Mouse (Mus musculus) fibroblast of lung, adult 2 months (primary cell): ENCODE measurements around the gene Prdm1.

Experiments used
- DNase-seq: peaks from one replicate; pipeline ENCODE4 v3.0.0-alpha.2; 2011; ENCODE audit warnings: low read depth

Gene Prdm1

DNA sequence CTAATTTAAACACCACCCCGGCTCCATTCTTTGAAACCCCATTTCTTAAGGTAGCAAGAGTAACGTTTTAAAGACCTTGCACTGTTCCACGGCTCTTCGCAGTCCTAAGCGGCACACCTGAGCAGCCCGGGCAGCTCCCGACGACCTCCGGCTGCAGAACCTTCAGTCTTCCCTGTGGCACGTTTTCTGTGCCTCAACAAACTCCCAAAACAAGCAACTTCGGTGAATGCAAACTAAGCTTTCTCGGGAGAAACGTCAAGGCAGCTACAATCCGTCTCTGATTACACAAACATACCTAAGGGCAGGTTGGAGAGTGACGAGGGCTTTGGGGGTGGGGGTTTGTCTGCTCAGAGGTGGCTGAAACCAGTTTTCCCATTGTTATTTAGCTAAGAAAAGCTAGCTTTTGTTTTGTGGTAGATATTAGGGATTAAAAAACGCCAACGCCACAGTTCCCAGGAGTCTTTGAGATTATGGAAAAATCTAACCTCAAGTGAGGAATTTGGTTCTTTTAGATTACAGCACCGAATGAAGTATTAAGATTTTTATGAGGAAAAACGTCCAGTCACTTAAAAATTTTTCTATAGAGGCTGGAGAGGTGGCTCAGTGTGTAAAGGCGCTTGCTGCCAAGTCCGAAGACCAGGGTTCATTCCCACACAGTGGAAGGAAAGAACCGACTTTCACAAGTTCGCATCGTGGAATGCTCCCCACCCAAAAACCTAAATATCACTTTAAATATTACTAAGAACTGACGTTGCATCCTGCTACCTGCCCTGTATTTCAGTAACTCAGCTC is at the start of gene Prdm1:
TSS of gene Prdm1 (minus strand) at position 211 of the 792 bp plus-strand sequence.
- no peak for DNase-seq

DNA sequence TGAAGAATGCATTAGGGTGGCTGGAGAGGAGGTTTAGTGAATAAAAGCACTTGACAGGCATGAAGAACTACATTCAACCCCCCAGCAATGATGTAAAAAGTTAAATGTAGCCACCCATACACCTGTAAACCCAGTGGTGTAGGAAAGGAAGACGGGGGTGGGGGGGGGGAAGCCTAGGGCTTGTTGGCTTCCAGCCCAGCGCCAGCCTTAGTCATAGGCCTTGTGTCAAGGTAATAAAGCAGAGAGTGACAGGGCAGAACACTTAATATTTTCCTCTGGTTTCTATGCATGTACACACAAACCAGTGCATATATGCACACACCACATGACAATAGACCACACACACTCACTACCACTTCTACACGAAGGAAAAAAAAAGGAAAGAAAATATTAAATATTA is 37.7 kb upstream of the Prdm1 start:
- no peak for DNase-seq

DNA sequence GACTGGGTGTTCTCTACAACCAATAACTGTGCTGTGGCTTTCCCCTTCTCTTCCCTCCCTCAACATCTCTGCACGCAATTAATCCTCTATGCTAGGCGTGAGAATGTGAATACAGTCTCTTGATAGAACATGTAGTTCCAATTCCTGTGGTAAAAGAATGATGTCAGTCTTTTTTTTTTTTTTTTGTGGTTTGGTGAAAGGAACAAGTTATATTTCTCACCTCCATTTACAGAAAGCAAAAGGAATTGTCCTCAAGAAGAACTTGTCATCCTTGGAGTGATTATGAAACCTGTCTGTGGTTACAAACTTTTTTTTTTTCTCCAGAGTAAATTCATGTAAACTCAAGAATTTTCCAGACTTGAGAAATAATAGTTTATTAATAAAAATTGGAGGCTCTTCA is 36.8 kb upstream of the Prdm1 start:
- DNase-seq = no peak

DNA sequence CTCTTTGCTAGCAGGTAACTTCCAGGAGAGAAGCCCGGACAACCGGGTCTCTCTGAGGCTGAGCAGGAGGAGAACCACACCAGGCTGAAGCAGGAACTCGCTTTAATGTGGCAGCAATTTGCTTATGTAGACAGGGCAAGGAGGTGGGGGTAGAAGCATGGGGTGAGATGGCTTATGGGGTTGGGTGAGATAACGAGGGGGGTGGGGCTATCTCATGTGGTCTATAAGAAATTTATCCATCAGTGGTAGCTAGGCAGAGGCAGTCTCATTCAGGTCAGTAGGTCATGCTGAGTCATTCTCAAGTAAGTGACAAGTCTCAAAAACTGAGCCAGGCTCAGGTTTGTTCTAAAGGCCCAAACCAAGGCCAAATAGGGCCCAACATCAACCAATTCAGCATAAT is 28.5 kb upstream of the Prdm1 start:
- no peak for DNase-seq

DNA sequence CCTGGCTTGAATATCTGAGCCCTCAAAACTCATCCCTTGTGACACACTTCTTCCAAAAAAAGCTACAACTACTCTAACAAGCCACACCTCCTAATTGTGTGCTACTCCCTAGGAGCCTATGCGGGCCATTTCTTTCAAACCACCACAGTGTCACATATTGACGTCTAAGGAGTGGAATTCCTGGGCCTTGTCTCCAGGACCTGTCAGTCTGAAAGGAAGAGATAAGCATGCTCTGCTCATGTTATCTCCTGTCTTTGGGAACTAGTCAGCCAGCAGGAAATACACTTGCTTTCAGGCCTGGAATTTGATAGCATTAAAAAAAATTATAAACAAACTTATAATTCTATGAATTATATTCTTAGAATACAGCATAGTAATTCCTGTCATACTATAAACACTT is 27.0 kb upstream of the Prdm1 start:
- no peak for DNase-seq

DNA sequence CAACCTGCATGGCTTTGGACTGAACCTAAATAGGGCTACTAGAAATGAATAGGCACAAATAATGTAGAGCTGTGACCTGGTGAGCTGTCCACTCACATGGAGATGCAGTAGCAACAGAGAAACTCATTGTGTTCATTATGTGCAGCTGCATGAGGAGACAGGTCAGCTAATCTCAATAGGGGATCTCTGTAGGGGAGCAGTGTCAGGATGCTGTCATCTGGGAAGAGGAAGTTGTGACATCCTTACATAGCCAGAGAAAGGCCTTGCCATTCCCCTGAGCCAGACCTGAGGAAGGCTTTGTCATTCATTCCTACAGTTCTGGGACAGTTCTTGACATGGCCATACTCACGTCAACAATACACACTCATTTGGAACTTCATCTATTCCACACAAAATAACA is 25.3 kb upstream of the Prdm1 start:
- no peak for DNase-seq

DNA sequence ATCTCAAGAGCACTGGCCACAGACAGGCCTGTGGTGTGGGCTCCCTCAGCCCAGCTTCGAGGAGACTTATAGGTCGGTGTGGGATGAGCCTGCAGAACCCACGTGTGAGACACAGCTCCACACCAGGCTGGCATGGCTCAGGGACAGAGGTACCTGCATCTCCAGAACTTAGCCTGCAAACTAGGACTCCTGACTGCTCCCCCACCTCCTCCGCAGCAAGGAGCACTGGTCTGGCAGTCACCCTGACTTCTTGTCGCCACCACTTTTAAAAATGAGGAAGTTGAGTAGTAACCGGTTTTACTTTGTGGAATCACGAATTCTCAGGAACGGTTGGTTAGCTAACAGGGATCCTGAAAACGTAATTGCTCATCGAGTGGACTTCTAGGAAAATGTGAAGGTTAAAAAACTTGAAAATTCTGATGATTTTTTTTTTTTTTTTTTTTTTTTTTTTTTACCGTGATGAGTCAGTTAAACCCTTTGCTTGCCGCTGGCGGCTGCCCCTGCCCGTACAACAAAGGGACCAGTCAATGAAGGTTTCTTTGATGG is 10.8 kb upstream of the Prdm1 start:
- DNase-seq = no peak

DNA sequence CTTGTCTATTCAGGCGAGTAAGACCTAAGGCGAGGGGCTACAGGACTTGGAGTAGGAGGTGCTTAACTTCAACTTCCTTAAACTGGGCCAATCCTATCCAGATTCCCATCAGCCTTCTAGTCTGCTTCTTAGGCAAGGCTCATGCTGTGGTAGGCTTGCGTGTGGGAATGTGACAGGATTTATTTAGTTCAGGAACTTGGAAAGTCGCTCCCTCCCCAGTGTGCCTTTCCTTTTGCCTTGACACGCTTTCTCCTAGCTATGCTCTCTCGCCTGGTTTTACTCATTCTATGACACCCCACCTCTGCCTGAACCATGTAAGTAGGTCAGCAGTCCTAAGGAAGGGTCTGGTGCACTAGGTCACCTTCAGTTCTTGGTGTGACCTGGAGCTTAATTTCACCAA is 9.8 kb upstream of the Prdm1 start:
- no peak for DNase-seq

DNA sequence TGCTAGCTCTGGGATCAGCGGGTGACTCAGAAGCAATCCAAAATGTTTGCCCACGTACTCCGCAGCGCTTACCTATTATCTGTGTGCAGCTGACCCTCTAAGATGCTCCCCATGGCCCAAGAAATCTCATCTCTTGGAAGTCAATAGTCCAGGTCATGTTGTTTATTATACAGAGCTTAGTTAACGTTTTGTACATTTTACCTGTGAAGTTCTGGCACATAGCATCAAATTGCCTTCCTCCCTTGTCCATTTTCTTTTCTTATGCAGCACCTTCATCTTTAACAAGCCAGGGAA is 1.7 kb upstream of the Prdm1 start:
- no peak for DNase-seq

DNA sequence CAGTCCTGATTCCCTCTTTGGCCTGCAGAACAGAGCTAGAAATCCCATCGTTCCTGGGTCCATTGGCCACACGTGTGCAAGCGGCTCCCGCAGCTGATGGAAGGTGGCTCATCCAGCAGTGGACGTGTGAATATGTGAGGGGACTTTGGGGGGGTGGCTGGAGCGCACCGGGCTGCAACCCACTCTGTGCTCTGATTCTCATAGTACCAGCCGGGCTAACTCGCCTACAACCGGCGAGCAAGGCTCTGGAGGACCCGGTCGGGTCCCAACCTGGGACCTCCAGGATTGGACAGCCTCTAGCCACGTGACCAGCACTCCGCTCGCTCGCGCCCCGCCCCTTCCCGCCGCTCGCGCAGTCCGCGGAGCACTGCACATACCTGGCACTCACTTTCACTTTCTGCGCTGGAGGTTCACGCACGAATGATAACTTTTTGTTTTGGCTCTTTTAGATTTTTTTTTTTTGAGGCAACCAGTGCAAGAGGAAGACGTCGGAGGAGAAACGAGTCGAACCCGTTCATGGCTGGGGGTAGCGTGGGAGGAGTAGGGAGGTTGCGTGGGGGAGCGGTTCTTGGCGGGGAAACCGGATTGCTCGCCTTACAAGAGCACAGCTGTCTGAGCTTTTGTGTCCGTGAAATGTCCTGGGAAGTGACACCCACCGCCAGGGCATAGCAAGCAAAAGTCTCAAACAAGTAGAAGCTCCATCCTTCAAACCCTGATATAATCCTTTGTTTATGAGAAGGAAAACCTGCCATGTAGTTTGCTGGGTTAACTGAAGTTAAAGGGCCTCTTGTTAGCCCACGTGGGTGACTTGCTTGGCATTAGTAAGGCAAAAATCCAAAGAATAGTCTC is 1.1 kb upstream of the Prdm1 start:
- DNase-seq = peak; percentile 41

DNA sequence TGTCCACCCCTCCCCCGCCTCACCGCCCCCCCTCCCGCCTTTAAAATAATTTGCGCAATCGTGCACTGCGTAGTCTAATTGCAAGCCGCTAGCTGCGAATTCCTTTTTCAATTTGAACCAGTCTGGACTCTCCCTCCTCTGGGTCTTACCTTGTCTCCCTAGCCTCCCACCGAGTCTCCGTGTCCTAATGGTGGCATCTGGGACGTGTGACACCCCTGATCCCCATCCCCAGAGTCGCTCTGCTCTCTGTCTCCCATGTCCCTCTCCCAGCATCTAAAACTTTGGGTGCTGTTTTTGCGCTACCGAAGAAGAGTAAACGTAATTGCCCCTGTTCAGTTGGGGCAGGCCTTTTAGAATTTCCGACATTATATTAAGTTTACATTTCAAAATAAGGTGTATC is 650 bp downstream of the Prdm1 start:
- no peak for DNase-seq

DNA sequence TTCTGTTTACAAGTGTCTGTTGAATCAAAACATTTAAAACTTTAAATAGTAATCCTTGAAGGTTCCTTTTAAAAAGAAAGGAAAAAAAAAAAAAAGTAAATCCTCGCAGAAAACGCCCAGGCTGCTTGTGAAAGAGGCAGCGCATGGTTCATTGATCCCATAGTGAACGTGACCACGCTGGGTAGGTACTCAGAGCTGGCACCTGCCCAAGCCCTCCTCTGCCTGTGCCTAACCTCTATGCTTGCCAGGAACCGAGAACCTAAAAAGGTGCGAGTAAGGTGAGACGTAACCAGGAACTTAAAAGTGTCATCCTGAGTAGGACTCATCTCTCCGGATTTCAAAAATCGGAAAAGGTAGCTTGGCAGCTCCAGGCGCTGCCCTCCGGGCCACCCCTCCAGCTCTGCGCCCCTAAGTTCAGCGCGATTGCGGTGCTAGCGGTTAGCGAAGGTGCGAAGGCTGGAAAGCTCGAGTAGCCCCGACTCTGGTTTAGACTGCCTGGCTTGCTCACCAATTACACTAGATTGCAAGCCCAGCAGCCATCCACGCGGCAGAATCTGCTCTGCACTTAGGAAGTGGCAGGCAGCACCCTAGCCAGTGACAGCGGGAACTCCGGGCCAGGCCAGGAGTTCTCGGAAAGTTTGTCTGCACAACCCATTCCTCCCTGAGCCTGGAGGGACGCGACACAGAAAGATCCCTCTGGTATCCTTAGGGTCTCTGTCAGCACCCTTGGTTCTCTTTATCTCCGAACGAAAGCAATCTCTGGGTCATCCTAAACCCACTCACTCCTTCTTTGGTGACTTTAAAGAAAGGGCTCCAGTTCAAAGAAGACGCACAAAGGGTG is 1.3 kb downstream of the Prdm1 start:
- no peak for DNase-seq

DNA sequence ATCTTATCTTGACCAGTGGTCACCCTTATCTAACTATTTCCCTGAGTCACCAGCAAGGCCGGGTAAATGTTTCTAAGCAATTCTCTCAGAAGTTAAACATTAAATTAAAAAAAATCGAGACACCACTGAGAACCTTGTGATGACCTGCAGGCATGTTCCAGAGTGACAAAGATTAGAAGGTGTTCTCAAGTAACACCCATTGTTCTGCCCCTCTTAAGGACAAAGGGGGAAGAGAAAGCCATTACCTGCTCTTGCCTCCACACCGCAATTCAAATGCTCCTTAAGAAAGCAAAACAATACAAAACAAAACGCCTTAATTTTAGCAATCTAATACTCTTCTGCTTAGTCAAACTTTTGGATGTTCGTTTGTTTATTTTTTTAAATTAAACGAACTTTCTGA is 8.1 kb downstream of the Prdm1 start:
- DNase-seq = no peak

DNA sequence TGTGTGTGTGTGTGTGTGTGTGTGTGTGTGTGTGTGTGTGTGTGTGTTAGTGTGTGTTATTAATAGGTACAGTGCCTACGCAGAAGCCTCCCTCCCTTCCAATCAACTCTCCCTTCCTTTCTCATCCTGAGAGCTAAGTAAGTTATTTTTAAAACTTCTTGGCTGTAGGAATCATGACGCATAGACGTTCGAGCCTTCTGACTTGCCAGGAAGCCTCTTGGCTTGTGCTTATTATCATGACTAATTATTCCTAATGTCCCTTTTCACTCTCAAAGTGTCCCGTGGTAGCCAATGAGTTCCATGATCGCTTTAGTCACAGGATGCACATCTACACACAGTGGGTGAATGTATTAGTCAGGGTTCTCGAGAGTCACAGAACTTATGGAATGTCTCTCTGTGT is 9.7 kb downstream of the Prdm1 start:
- peak; percentile 66 for DNase-seq

DNA sequence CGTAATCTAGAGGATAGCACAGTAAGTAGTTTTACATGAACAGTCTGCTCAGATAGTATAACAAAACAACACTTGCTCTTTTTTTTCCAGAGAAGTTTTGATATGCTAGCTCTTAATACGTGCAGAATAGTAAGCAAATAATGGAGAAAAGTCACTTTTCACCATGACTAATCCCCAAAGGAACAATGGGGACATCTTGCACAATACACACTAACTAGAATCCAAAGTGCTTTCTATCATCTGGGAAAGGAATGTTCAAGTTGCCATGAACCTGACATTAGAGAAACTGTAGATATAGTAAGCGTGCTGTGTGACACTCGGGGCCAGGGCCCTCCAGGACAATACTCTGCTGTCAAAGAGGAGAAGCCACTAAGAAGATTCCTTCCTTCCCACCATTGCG is 15.2 kb downstream of the Prdm1 start:
- no peak for DNase-seq

DNA sequence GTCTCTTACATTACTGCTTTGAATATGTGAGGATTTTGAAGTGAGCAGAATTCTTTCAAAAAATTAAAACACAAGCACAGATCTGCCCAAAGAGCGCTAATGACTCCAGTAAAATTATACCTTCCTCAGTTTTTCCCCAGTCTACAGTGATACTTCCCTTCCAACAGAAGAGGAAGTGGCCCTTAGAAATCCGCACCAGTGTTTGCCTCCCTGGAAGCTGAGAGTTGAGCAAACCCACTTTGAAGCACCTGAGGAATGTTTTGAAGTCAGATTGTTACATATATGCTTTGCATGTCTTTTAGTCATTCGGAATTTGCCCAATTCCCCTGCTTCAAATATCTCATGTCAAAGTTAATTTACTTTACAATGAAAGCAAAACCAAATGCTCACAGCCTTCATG is 17.3 kb downstream of the Prdm1 start:
- DNase-seq = no peak

DNA sequence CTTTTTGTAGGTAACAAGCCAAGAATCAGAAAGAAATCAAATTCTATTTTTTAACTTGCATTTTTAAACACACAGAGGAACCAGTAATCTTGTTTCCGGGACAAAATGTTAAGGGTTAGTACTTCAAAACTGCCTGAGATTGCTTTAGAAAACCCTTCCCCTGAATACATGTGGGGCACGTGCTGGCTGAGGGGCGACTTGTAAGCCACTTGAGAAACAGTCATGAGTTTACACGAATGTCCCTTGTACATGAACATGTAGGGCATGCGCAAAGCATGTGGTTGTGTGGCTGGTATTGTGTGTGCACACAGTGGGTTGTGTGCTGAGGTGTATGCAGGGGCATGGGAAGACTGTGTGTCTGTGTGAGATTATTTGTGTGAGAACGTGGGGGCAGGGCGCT is 19.7 kb downstream of the Prdm1 start:
- no peak for DNase-seq

DNA sequence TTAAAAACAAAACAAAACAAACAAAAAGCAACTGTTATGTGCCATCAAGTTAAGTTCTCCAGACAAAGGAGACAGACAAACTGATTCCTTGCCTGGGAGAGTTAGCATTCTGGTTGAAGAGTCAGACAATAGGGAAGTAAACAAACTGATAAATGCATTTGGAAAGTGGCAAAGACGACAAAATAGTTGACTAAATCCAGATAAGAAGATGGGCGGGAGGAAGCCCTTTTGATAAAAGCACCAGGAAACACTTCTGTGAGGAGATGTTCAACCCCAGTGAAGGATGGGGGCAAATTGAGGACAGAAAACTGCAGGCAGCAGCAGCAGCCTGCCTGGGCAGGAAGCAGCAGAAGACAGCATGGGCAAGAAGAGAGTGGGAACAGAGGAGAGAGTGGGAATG is 20.3 kb downstream of the Prdm1 start:
- DNase-seq = no peak

DNA sequence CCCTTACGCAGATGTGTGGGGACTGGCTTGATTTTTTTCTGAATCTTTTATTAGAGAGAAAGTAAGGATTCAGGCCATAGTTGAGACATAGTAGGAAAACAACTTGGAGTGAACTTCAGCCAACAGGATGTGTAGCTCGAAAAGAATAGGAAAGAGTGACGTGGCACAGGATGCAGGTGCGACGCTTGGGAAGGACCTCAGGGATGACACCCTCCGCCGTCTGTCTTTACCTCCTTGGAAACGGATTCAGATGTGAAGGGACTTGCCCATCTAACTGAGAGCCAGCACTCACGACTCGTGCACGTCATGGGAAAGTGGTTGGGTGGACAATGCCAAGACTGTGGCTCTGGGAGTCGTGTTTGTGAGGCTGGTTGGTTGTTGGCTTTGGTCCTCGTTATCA is 25.4 kb downstream of the Prdm1 start:
- DNase-seq = no peak

DNA sequence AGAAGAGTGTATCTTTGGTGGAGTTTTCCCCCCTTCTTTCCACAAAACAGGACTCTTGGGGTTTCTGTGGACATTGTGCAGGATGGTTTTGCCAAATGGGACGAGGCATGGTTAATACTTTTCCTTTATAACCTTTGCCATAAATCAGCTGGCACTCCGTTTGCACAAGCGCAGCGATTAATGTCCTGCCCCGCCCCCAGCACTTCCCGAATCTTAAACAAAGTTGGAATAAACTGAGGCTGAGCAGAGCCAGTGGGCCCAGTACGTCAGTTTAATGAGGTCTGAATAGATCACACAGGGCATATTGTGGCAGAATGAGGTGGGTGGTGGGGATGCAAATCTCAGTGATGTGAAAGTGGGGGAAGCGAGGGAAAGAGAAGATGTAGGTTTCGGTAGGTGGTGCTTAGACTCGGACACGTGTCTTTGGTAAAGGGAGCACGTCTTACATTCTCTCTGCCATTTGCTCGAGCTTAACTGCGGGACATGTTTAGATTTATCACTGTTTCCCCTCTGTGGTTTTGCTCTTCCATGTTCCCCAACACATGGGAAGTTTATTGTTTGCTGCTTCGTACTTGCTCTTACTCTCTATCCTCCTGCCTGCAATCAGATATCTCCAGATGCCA is 28.3 kb downstream of the Prdm1 start:
- DNase-seq = no peak

DNA sequence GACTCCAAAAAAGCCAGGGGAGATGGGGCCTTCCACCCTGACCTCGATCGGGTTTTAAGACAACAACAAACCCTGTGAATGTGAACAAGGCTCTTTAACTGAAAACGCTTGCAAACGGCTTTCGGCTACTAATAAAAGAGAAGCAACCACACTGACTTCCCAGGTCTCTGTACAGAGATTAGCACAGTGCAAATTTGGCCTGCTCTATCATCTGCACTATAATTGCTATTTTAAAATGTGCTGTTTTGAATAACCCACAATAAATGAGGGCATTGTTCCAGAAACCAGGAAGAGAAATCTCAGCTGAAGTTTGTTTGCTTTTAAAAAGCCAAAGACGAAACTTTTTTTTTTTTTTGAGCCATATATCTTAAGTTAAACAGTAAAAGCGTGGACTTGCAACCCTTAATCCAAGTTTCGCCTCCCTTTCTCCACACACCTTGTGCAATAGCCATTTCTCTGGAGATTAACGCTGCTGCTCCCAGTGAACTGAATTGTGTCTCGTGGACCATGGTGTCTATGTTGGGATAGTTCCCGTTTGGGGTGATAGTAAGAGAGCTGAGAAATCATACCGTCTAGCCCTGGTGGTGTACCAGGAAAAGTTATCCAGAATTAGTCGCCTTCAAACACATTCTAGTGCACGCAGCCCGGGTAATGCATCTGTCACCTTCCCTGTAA is 34.3 kb downstream of the Prdm1 start:
- DNase-seq = no peak
